In the genomic region with DNA sequence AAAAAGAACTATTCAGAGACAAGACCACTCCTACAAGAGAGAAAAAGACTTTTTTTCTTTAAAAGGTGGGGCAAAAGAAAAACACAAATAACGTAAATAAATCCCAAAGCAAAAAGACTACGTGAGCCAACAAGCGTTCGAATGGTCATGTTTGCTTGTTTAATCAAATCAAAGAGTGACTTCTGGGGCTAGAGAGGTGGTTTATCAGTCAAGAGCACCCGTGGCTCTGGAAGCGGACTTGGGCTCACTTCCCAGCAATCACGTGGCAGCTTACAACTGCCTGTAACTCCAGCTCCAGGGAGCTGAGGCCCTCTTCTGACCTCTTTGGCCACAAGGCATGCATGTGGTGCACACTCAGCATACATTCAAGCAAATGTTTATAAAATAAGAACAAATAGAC, we compare ENCODE assay signal across 9 mouse cellular contexts. TPM values are rescaled to one million over a fixed set of nuclear protein-coding genes. Genes with fewer than 3 reads are reported as not detected.
DNase-seq lines count a peak whose midpoint lies in the region; ATAC-seq lines count a peak whose summit lies in the region.
"Had no signal": no experiment of that assay in that cellular context is flagged by ENCODE, and none has a peak within 500 bp of the region (broad histone marks: within the 10 kb centered on the region; RNA-seq: fewer than 3 reads in every experiment).

No protein-coding gene starts in this region.

- H3K4me1 ChIP-seq in embryonic facial prominence, embryonic 15.5 days = peaks cover 8% of the 10 kb centered on the region; the same call in 1 of the 2 replicates

- no peak overlapping the region for H3K4me3 ChIP-seq in embryonic facial prominence, embryonic 15.5 days (replicated peaks)

- DNase-seq in right cerebral cortex, adult 2 months (ENCODE audit: low spot score in 2 of 2) = peak; percentile 4 to 15
- DNase-seq in right cerebral cortex, postnatal 14 days = no peak
- DNase-seq in lung, adult 18-20 months = peak; percentile 86 to 88
- peak; percentile 60 for DNase-seq in testis, postnatal 14 days (ENCODE audit: low spot score)
- DNase-seq in urinary bladder, adult 2 months (ENCODE audit: low spot score) = no peak

- no peaks in the 10 kb centered on the region for H3K27me3 ChIP-seq in embryonic facial prominence, embryonic 15.5 days

- no peak overlapping the region for H3K27ac ChIP-seq in embryonic facial prominence, embryonic 15.5 days (replicated peaks)

- H3K9ac ChIP-seq in embryonic facial prominence, embryonic 15.5 days = no peak overlapping the region

- no peaks in the 10 kb centered on the region for H3K9me3 ChIP-seq in embryonic facial prominence, embryonic 15.5 days (replicated peaks)

- H3K36me3 ChIP-seq in embryonic facial prominence, embryonic 15.5 days = no peaks in the 10 kb centered on the region

- WGBS in embryonic facial prominence, embryonic 15.5 days = 55% methylated on average over 7 of the region's 7 CpGs

- H3K4me2 ChIP-seq in embryonic facial prominence, embryonic 15.5 days (replicated peaks) = no peak overlapping the region

- ATAC-seq in embryonic facial prominence, embryonic 15.5 days (ENCODE audit: insufficient number of reproducible peaks, low FRiP score, low TSS enrichment, low read depth) = 0 out of 2 replicates have a peak, but pooled peaks have one; percentile 43
- peak; percentile 38 to 68 for ATAC-seq in hematopoietic stem cell, adult 5-6 weeks (replicated peaks in 1 of 2; ENCODE audit: insufficient read depth in 1 of 2, low FRiP score in 2 of 2, low TSS enrichment in 1 of 2, low read depth in 1 of 2, poor library complexity in 2 of 2, severe bottlenecking in 2 of 2)
- no peak for ATAC-seq in cerebellum, adult (ENCODE audit: insufficient number of reproducible peaks, low FRiP score, low TSS enrichment)

RNA-seq across cellular contexts. Expression of gene Il10rb, which starts 35.4 kb away (rescaled TPM):
- 33.3 and 37.0 TPM in 2 replicates for polyA plus RNA-seq in embryonic facial prominence, embryonic 15.5 days (2015; fragmentation: Nextera tagmentation; extraction: Ambion mirVana)
- 55.1 and 57.3 TPM in 2 replicates for total RNA-seq in hematopoietic stem cell, adult 5-6 weeks (2017)
- polyA plus RNA-seq in urinary bladder, adult 2 months (2012; rRNA removed) = 52.4 and 54.7 TPM in 2 replicates

RNA-seq across cellular contexts. Expression of gene Ifnar1, which starts 43.7 kb away (rescaled TPM):
- 57.1 and 57.4 TPM in 2 replicates for polyA plus RNA-seq in embryonic facial prominence, embryonic 15.5 days (2015; fragmentation: Nextera tagmentation; extraction: Ambion mirVana)
- total RNA-seq in hematopoietic stem cell, adult 5-6 weeks (2017) = 46.4 and 55.3 TPM in 2 replicates
- 30.8 and 33.2 TPM in 2 replicates for polyA plus RNA-seq in urinary bladder, adult 2 months (2012; rRNA removed)

RNA-seq across cellular contexts. Expression of gene Gm21970, which starts 49.8 kb away (rescaled TPM):
- not detected in 2 replicates for polyA plus RNA-seq in embryonic facial prominence, embryonic 15.5 days (2015; fragmentation: Nextera tagmentation; extraction: Ambion mirVana)
- not detected in 2 replicates for total RNA-seq in hematopoietic stem cell, adult 5-6 weeks (2017)
- polyA plus RNA-seq in urinary bladder, adult 2 months (2012; rRNA removed) = 0.26 TPM in 1 of 2 replicates, not detected in the other
- total RNA-seq: left cerebral cortex, postnatal 14 days had no signal

Comparison
In these comparisons a context has a peak if more than half of its experiments do, and no peak if none do; other contexts are left out.
1. DNase-seq: peak in right cerebral cortex, adult 2 months (2 of 2), lung, adult 18-20 months (2 of 2) and testis, postnatal 14 days (single experiment); none in right cerebral cortex, postnatal 14 days (single experiment) and urinary bladder, adult 2 months (single experiment).